Mouse (Mus musculus): ENCODE data around the gene Use1. TPM values are rescaled to one million over a fixed set of nuclear protein-coding genes. Genes with fewer than 3 reads are reported as not detected.

The Use1 gene
- total and polyA plus RNA-seq, 3 experiments = 69.6 to 130 (median 98.7) TPM

DNA sequence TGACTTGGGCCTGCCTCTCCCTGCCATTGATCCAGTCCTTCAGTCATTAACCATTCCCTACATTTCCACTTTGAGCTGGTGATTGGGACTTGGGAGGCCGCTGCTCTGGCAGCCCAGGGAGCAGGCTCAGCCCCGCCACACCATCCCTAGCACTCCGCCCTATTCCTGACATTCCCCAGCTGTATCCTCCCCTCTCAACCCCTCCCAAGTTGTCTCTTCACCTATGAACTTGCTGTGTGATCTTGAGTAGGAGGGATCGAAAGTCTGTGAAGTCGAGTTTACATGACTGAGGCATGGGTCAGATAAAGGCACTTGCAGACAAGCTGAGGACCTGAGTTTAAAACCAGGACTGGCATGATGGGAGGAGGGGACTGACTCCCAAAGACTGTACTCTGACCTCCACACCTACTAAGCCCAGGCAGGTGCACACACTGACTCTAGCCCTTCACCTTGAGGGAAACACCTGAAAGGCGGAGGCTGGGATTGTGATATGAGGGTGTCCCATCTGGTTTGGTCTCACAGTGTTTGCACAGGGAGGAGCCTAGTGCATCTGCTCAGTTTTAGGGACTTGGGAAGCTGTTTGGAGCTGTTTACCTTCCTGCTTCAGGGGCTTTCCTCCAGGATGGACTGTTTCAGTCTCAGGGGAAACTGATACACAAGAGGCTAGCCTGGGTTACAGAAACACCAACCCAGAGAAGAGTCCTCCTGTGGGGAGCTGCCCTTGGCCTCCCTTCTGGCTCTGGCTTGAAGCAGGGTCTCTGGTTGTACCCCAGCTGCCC is 36.6 kb downstream of the Use1 start:
- in situ Hi-C loops (cut with MboI; ENCODE audit: low pct_ligation_motif_present, low pct_unique_long_range_greater_than_20kb, low sequenced_read_pairs) (no loop called here), dilution Hi-C loops (cut with MboI; ENCODE audit: extremely low pct_ligation_motif_present, extremely low pct_unique_long_range_greater_than_20kb, low sequenced_read_pairs) (no loop called here)
- H3K4me2 ChIP-seq (ENCODE audit: insufficient read depth, low read depth, poor library complexity, severe bottlenecking) = no peak overlapping the region
- H3K27me3 ChIP-seq (replicated peaks) = no peaks in the 10 kb centered on the region
- no peak for TF ChIP-seq GABPA (IDR thresholded peaks at IDR 0.05; ENCODE audit: insufficient replicate concordance, low read depth, low read length)
- no peak for TF ChIP-seq BHLHE40 (IDR thresholded peaks at IDR 0.05; ENCODE audit: low read depth, low read length)
- TF ChIP-seq PAX5 (IDR thresholded peaks at IDR 0.05; ENCODE audit: low read length) = no peak
- TF ChIP-seq E2F4 (IDR thresholded peaks at IDR 0.05; ENCODE audit: insufficient replicate concordance, low read depth, low read length) = no peak
- TF ChIP-seq JUND (conservative IDR thresholded peaks at IDR 0.05; ENCODE audit: low read depth, low read length) = no peak
- TF ChIP-seq POLR2AphosphoS2 (IDR thresholded peaks at IDR 0.05; ENCODE audit: low read depth, low read length) = no peak
- TF ChIP-seq KAT2A (IDR thresholded peaks at IDR 0.05; ENCODE audit: insufficient replicate concordance, low read length) = no peak
- no peak for TF ChIP-seq RAD21 (IDR thresholded peaks at IDR 0.05; ENCODE audit: low read depth, low read length)
- TF ChIP-seq JUN (IDR thresholded peaks at IDR 0.05; ENCODE audit: insufficient read depth, low read depth, low read length) = no peak
- no peak for TF ChIP-seq UBTF (IDR thresholded peaks at IDR 0.05; ENCODE audit: low read depth, low read length)
- no peak for TF ChIP-seq MAX (IDR thresholded peaks at IDR 0.05; ENCODE audit: low read length)
- TF ChIP-seq RCOR1 (conservative IDR thresholded peaks at IDR 0.05; ENCODE audit: low read depth, low read length) = no peak
- no peak for TF ChIP-seq MAFK (IDR thresholded peaks at IDR 0.05; ENCODE audit: insufficient replicate concordance, low read length)
- TF ChIP-seq CHD2 (IDR thresholded peaks at IDR 0.05; ENCODE audit: low read length) = no peak
- TF ChIP-seq CTCF (conservative IDR thresholded peaks at IDR 0.05 in 1 of 2, IDR thresholded peaks at IDR 0.05 in 1 of 2; ENCODE audit: low read depth in 2 of 2, low read length in 2 of 2) = no peak
- no peak for TF ChIP-seq MAZ (IDR thresholded peaks at IDR 0.05; ENCODE audit: low read depth, low read length)
- TF ChIP-seq MXI1 (IDR thresholded peaks at IDR 0.05; ENCODE audit: low read depth, low read length) = no peak
- TF ChIP-seq ZKSCAN1 (IDR thresholded peaks at IDR 0.05; ENCODE audit: borderline replicate concordance, low read depth, low read length) = no peak
- peaks cover 9 to 36% of the 10 kb centered on the region in 2 experiments for H3K4me1 ChIP-seq (ENCODE audit: control insufficient read depth in 1 of 2, insufficient read depth in 2 of 2)
- H3K9ac ChIP-seq (ENCODE audit: insufficient read depth, low read depth) = no peak overlapping the region
- DNase-seq (ENCODE audit: extremely low read depth) = no peak
- H3K9me3 ChIP-seq (replicated peaks; ENCODE audit: low read length) = no peaks in the 10 kb centered on the region
- peaks cover 40 to 69% of the 10 kb centered on the region in 2 experiments for H3K36me3 ChIP-seq (replicated peaks in 1 of 2; ENCODE audit: control insufficient read depth in 1 of 2, insufficient read depth in 1 of 2, low read length in 1 of 2)
- no peak overlapping the region for H3K27ac ChIP-seq (ENCODE audit: insufficient read depth, low read depth)
- H3K79me2 ChIP-seq (replicated peaks; ENCODE audit: control insufficient read depth, extremely low read depth, insufficient read depth, poor library complexity, severe bottlenecking) = peaks cover 7% of the 10 kb centered on the region; the same call in 1 of the 2 replicates
- no peak overlapping the region for H3K4me3 ChIP-seq (replicated peaks in 1 of 3; ENCODE audit: low read depth in 2 of 3, low read length in 2 of 3, poor library complexity in 1 of 3)

DNA sequence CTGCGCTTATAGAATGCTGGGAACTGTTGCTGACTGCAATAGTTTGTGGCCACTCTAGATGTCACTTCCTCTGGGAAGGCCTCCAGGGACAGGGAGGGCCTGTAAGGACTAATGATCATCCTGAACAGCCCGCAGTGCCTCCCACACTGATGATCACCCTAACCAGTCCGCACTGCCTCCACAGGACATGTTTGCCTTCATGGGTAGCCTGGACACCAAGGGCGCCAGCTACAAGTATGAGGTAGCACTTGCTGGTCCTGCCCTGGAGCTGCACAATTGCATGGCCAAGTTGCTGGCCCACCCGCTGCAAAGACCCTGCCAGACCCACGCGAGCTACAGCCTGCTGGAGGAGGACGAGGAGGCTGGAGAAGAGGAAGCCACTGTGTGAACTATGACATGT is 37.4 kb downstream of the Use1 start:
- peaks cover 41 to 69% of the 10 kb centered on the region in 2 experiments for H3K36me3 ChIP-seq (replicated peaks in 1 of 2; ENCODE audit: control insufficient read depth in 1 of 2, insufficient read depth in 1 of 2, low read length in 1 of 2)
- no peak overlapping the region for H3K4me2 ChIP-seq (ENCODE audit: insufficient read depth, low read depth, poor library complexity, severe bottlenecking)
- H3K27me3 ChIP-seq (replicated peaks) = no peaks in the 10 kb centered on the region
- DNase-seq (ENCODE audit: extremely low read depth) = no peak
- dilution Hi-C loops (cut with MboI; ENCODE audit: extremely low pct_ligation_motif_present, extremely low pct_unique_long_range_greater_than_20kb, low sequenced_read_pairs) = no loop called here
- peaks cover 7% of the 10 kb centered on the region; the same call in 1 of the 2 replicates for H3K79me2 ChIP-seq (replicated peaks; ENCODE audit: control insufficient read depth, extremely low read depth, insufficient read depth, poor library complexity, severe bottlenecking)
- H3K4me1 ChIP-seq (ENCODE audit: control insufficient read depth in 1 of 2, insufficient read depth in 2 of 2) = peaks cover 9 to 32% of the 10 kb centered on the region in 2 experiments
- H3K9ac ChIP-seq (ENCODE audit: insufficient read depth, low read depth) = no peak overlapping the region
- in situ Hi-C loops (cut with MboI; ENCODE audit: low pct_ligation_motif_present, low pct_unique_long_range_greater_than_20kb, low sequenced_read_pairs) = no loop called here
- H3K4me3 ChIP-seq (replicated peaks in 1 of 3; ENCODE audit: low read depth in 2 of 3, low read length in 2 of 3, poor library complexity in 1 of 3) = no peak overlapping the region
- TF ChIP-seq ETS1 (conservative IDR thresholded peaks at IDR 0.05; ENCODE audit: low read depth, low read length) = no peak
- no peak for TF ChIP-seq MYC (IDR thresholded peaks at IDR 0.05; ENCODE audit: low read depth, low read length)
- TF ChIP-seq IRF4 (IDR thresholded peaks at IDR 0.05; ENCODE audit: low read depth, low read length) = no peak
- TF ChIP-seq ZMIZ1 (IDR thresholded peaks at IDR 0.05; ENCODE audit: low read depth, low read length) = no peak
- no peak for TF ChIP-seq CTCF (conservative IDR thresholded peaks at IDR 0.05 in 1 of 2, IDR thresholded peaks at IDR 0.05 in 1 of 2; ENCODE audit: low read depth in 2 of 2, low read length in 2 of 2)
- no peak for TF ChIP-seq TBP (conservative IDR thresholded peaks at IDR 0.05; ENCODE audit: low read depth, low read length)
- no peak for TF ChIP-seq SIN3A (IDR thresholded peaks at IDR 0.05; ENCODE audit: low read length)
- no peak for TF ChIP-seq RAD21 (IDR thresholded peaks at IDR 0.05; ENCODE audit: low read depth, low read length)
- no peak for TF ChIP-seq MXI1 (IDR thresholded peaks at IDR 0.05; ENCODE audit: low read depth, low read length)
- no peak for TF ChIP-seq NRF1 (IDR thresholded peaks at IDR 0.05; ENCODE audit: low read depth, low read length)
- no peak for TF ChIP-seq MEF2A (IDR thresholded peaks at IDR 0.05; ENCODE audit: borderline replicate concordance, low read depth, low read length)
- no peak for TF ChIP-seq GABPA (IDR thresholded peaks at IDR 0.05; ENCODE audit: insufficient replicate concordance, low read depth, low read length)
- TF ChIP-seq USF2 (conservative IDR thresholded peaks at IDR 0.05; ENCODE audit: low read depth, low read length) = no peak
- no peak for TF ChIP-seq NELFE (IDR thresholded peaks at IDR 0.05; ENCODE audit: low read depth, low read length)
- TF ChIP-seq TCF12 (IDR thresholded peaks at IDR 0.05; ENCODE audit: low read depth, low read length) = no peak
- TF ChIP-seq SMC3 (IDR thresholded peaks at IDR 0.05; ENCODE audit: low read depth, low read length) = no peak
- no peak for TF ChIP-seq MAZ (IDR thresholded peaks at IDR 0.05; ENCODE audit: low read depth, low read length)
- TF ChIP-seq MAFK (IDR thresholded peaks at IDR 0.05; ENCODE audit: insufficient replicate concordance, low read length) = no peak
- no peaks in the 10 kb centered on the region for H3K9me3 ChIP-seq (replicated peaks; ENCODE audit: low read length)
- H3K27ac ChIP-seq (ENCODE audit: insufficient read depth, low read depth) = no peak overlapping the region

Measured in CH12.LX (cell line).